Mouse (Mus musculus): Measurements from ENCODE around the gene Ssbp4. TPM values are rescaled to one million over a fixed set of nuclear protein-coding genes. Genes with fewer than 3 reads are reported as not detected.

The Ssbp4 gene
- polyA plus RNA-seq, 1 experiment from 2014 or later = 121 TPM

DNA sequence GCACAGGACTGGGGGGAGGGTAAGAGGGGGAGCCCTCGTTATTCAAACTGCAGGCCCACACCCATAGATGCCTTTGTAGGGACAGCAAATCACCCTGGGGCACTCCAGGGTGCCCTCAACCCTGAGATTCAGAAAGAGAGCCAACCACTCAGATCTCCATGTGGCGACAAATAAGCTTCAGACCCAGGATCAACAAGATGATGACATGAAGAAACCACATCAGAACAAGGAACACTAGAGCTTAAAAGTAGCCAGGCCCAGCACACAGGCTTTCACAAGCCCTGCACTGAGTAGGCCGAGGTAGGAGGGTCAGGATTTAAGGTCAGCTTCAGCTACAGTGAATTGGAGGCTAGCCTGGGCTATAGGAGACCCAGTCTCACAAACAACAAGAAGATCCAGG, 40.2 kb upstream of the Ssbp4 start:
- H3K4me1 ChIP-seq (replicated peaks; ENCODE audit: control insufficient read depth, insufficient read depth, low read length) = peaks cover 10% of the 10 kb centered on the region
- no peaks in the 10 kb centered on the region for H3K9me3 ChIP-seq (ENCODE audit: control insufficient read depth, low read length)
- 0 out of 2 replicates have a peak, but pooled peaks cover 2% of the 10 kb centered on the region for H3K36me3 ChIP-seq (ENCODE audit: control insufficient read depth, insufficient read depth)
- no peak overlapping the region for H3K9ac ChIP-seq (replicated peaks; ENCODE audit: low read depth, low read length)
- 42% methylated on average over 3 of the region's 3 CpGs for WGBS
- no peak overlapping the region for H3K4me2 ChIP-seq (ENCODE audit: low read length)
- H3K4me3 ChIP-seq (replicated peaks; ENCODE audit: low read length) = no peak overlapping the region
- no peaks in the 10 kb centered on the region for H3K27me3 ChIP-seq (replicated peaks; ENCODE audit: control insufficient read depth, insufficient read depth, low read length)
- ATAC-seq = no peak
- H3K27ac ChIP-seq (ENCODE audit: low read length) = peak overlapping the region; percentile 54

DNA sequence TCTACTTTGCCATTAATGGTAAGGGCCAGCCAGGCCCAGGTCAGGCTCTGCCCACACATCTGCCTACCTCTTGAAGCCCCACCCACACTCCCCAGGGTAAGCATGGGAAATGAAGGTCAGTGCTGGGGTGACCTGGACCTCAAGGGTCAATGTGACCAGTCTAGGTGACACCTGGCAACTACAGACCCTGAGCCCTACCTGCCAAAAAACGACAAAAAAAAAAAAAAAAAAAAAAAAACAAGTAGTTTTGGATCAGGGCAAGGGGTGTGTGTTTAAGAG, 39.4 kb upstream of the Ssbp4 start:
- Histone ChIP-seq H3K36me3 (ENCODE audit: control insufficient read depth, insufficient read depth) (0 out of 2 replicates have a peak, but pooled peaks cover 2% of the 10 kb centered on the region), H3K4me3 (replicated peaks; ENCODE audit: low read length) (no peak overlapping the region), H3K27ac (ENCODE audit: low read length) (no peak overlapping the region), H3K4me1 (replicated peaks; ENCODE audit: control insufficient read depth, insufficient read depth, low read length) (peaks cover 10% of the 10 kb centered on the region), H3K9ac (replicated peaks; ENCODE audit: low read depth, low read length) (no peak overlapping the region), H3K27me3 (replicated peaks; ENCODE audit: control insufficient read depth, insufficient read depth, low read length) (no peaks in the 10 kb centered on the region), H3K9me3 (ENCODE audit: control insufficient read depth, low read length) (no peaks in the 10 kb centered on the region), H3K4me2 (ENCODE audit: low read length) (no peak overlapping the region)
- no peak for ATAC-seq
- WGBS = 13% methylated on average over 1 of the region's 1 CpGs

- Histone ChIP-seq H3K4me2 (ENCODE audit: low read length) (no peak overlapping the region), H3K4me1 (replicated peaks; ENCODE audit: control insufficient read depth, insufficient read depth, low read length) (peaks cover 10% of the 10 kb centered on the region), H3K9ac (replicated peaks; ENCODE audit: low read depth, low read length) (no peak overlapping the region), H3K27ac (ENCODE audit: low read length) (no peak overlapping the region), H3K36me3 (ENCODE audit: control insufficient read depth, insufficient read depth) (0 out of 2 replicates have a peak, but pooled peaks cover 2% of the 10 kb centered on the region), H3K4me3 (replicated peaks; ENCODE audit: low read length) (no peak overlapping the region), H3K27me3 (replicated peaks; ENCODE audit: control insufficient read depth, insufficient read depth, low read length) (no peaks in the 10 kb centered on the region), H3K9me3 (ENCODE audit: control insufficient read depth, low read length) (no peaks in the 10 kb centered on the region)
- no peak for ATAC-seq
- WGBS = 71% methylated on average over 8 of the region's 8 CpGs
Observed at GRCm38 (mm10) chr8:70647343-70648163, 38.9 kb upstream of the Ssbp4 start.

DNA sequence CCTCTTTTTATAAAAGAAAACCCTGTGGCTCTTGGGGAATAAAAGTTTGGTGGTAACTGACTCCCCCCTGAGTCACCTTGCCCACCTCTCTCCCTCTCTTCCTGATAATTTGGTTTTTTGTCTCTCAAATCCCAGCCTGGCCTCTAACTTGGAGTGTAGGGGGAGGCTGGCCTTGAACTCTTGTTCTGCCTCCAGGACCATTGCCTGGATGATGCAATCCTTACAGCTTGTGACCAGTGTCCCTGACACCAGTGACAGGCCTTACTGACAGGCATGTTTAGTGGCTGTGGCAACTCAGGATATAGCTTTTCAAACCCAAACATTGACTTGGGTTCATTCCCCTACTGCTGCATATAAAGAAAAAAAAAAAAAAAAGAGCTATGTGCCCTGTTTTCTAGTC, 38.1 kb upstream of the Ssbp4 start:
- no peak overlapping the region for H3K4me3 ChIP-seq (replicated peaks; ENCODE audit: low read length)
- no peak for ATAC-seq
- H3K4me1 ChIP-seq (replicated peaks; ENCODE audit: control insufficient read depth, insufficient read depth, low read length) = peaks cover 10% of the 10 kb centered on the region
- 0 out of 2 replicates have a peak, but pooled peaks cover 2% of the 10 kb centered on the region for H3K36me3 ChIP-seq (ENCODE audit: control insufficient read depth, insufficient read depth)
- H3K9me3 ChIP-seq (ENCODE audit: control insufficient read depth, low read length) = no peaks in the 10 kb centered on the region
- H3K27ac ChIP-seq (ENCODE audit: low read length) = no peak overlapping the region
- no peak overlapping the region for H3K9ac ChIP-seq (replicated peaks; ENCODE audit: low read depth, low read length)
- H3K27me3 ChIP-seq (replicated peaks; ENCODE audit: control insufficient read depth, insufficient read depth, low read length) = no peaks in the 10 kb centered on the region
- no peak overlapping the region for H3K4me2 ChIP-seq (ENCODE audit: low read length)

- Histone ChIP-seq H3K27ac (ENCODE audit: low read length) (no peak overlapping the region), H3K9me3 (ENCODE audit: control insufficient read depth, low read length) (no peaks in the 10 kb centered on the region), H3K27me3 (replicated peaks; ENCODE audit: control insufficient read depth, insufficient read depth, low read length) (no peaks in the 10 kb centered on the region), H3K4me1 (replicated peaks; ENCODE audit: control insufficient read depth, insufficient read depth, low read length) (peaks cover 10% of the 10 kb centered on the region), H3K36me3 (ENCODE audit: control insufficient read depth, insufficient read depth) (0 out of 2 replicates have a peak, but pooled peaks cover 2% of the 10 kb centered on the region), H3K4me3 (replicated peaks; ENCODE audit: low read length) (no peak overlapping the region), H3K4me2 (ENCODE audit: low read length) (no peak overlapping the region), H3K9ac (replicated peaks; ENCODE audit: low read depth, low read length) (no peak overlapping the region)
- ATAC-seq = no peak
- WGBS = 88% methylated on average over 6 of the region's 6 CpGs
Observed at GRCm38 (mm10) chr8:70646369-70646768, 37.7 kb upstream of the Ssbp4 start.

- H3K36me3 ChIP-seq (ENCODE audit: control insufficient read depth, insufficient read depth) = 0 out of 2 replicates have a peak, but pooled peaks cover 2% of the 10 kb centered on the region
- H3K4me1 ChIP-seq (replicated peaks; ENCODE audit: control insufficient read depth, insufficient read depth, low read length) = peaks cover 10% of the 10 kb centered on the region
- no peak overlapping the region for H3K27ac ChIP-seq (ENCODE audit: low read length)
- no peaks in the 10 kb centered on the region for H3K9me3 ChIP-seq (ENCODE audit: control insufficient read depth, low read length)
- no peaks in the 10 kb centered on the region for H3K27me3 ChIP-seq (replicated peaks; ENCODE audit: control insufficient read depth, insufficient read depth, low read length)
- no peak overlapping the region for H3K4me3 ChIP-seq (replicated peaks; ENCODE audit: low read length)
- no peak overlapping the region for H3K4me2 ChIP-seq (ENCODE audit: low read length)
- no peak overlapping the region for H3K9ac ChIP-seq (replicated peaks; ENCODE audit: low read depth, low read length)
- WGBS = 61% methylated on average over 17 of the region's 17 CpGs
- ATAC-seq = no peak
Observed at GRCm38 (mm10) chr8:70645501-70646224, 37.0 kb upstream of the Ssbp4 start.

DNA sequence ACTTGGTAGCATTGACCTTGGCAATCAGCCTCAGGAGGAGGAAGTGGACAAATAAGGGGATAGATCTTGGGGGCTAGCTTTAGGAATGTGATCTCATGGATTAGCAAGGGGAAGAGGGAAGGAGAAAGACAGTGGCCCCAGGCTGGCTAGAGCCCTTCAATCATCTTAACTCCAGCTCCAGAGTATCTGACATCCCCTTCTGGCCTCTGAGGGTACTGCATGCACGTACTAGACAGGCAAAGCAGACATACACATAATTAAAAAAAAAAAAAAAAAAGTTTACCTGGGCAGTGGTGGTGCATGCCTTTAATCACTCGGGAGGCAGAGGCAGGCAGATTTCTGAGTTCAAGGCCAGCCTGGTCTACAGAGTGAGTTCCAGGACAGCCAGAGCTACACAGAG, 35.4 kb upstream of the Ssbp4 start:
- Histone ChIP-seq H3K27me3 (replicated peaks; ENCODE audit: control insufficient read depth, insufficient read depth, low read length) (no peaks in the 10 kb centered on the region), H3K4me2 (ENCODE audit: low read length) (no peak overlapping the region), H3K4me3 (replicated peaks; ENCODE audit: low read length) (no peak overlapping the region), H3K9me3 (ENCODE audit: control insufficient read depth, low read length) (no peaks in the 10 kb centered on the region), H3K36me3 (ENCODE audit: control insufficient read depth, insufficient read depth) (no peaks in the 10 kb centered on the region), H3K9ac (replicated peaks; ENCODE audit: low read depth, low read length) (no peak overlapping the region), H3K4me1 (replicated peaks; ENCODE audit: control insufficient read depth, insufficient read depth, low read length) (peaks cover 4% of the 10 kb centered on the region; the same call in 1 of the 2 replicates), H3K27ac (ENCODE audit: low read length) (no peak overlapping the region)
- ATAC-seq = no peak
- 73% methylated on average over 2 of the region's 2 CpGs for WGBS

GRCm38 (mm10) chr8:70643019-70643418, 34.3 kb upstream of the Ssbp4 start:
- no peaks in the 10 kb centered on the region for H3K27me3 ChIP-seq (replicated peaks; ENCODE audit: control insufficient read depth, insufficient read depth, low read length)
- 76% methylated on average over 3 of the region's 3 CpGs for WGBS
- H3K36me3 ChIP-seq (ENCODE audit: control insufficient read depth, insufficient read depth) = no peaks in the 10 kb centered on the region
- H3K4me2 ChIP-seq (ENCODE audit: low read length) = no peak overlapping the region
- no peaks in the 10 kb centered on the region for H3K4me1 ChIP-seq (replicated peaks; ENCODE audit: control insufficient read depth, insufficient read depth, low read length)
- no peak overlapping the region for H3K27ac ChIP-seq (ENCODE audit: low read length)
- ATAC-seq = no peak
- H3K4me3 ChIP-seq (replicated peaks; ENCODE audit: low read length) = no peak overlapping the region
- H3K9me3 ChIP-seq (ENCODE audit: control insufficient read depth, low read length) = no peaks in the 10 kb centered on the region
- no peak overlapping the region for H3K9ac ChIP-seq (replicated peaks; ENCODE audit: low read depth, low read length)

DNA sequence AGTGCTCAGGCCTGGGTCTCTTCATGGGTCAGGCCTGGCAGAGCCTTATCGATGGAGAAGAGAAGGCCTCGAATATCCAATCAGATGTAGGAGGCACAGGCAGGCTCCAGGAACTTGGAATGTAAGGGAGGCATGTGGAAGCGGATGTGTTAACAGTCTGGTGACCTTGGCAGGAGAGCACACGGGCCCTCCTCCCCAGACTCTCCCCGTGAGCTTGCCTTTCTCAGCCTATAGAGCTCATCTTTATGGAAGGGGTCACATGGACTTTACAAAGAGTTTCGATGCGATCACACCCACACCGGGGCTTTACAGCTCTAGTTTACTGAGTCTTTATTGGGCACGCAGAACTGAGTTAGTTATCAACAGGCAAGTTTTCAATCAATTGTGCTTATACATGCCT, 30.1 kb upstream of the Ssbp4 start:
- no peaks in the 10 kb centered on the region for H3K27me3 ChIP-seq (replicated peaks; ENCODE audit: control insufficient read depth, insufficient read depth, low read length)
- H3K4me1 ChIP-seq (replicated peaks; ENCODE audit: control insufficient read depth, insufficient read depth, low read length) = peaks cover 4% of the 10 kb centered on the region; the same call in 1 of the 2 replicates
- no peak for ATAC-seq
- no peaks in the 10 kb centered on the region for H3K36me3 ChIP-seq (ENCODE audit: control insufficient read depth, insufficient read depth)
- H3K4me3 ChIP-seq (replicated peaks; ENCODE audit: low read length) = no peak overlapping the region
- H3K4me2 ChIP-seq (ENCODE audit: low read length) = no peak overlapping the region
- no peak overlapping the region for H3K27ac ChIP-seq (ENCODE audit: low read length)
- no peak overlapping the region for H3K9ac ChIP-seq (replicated peaks; ENCODE audit: low read depth, low read length)
- H3K9me3 ChIP-seq (ENCODE audit: control insufficient read depth, low read length) = no peaks in the 10 kb centered on the region
- WGBS = 78% methylated on average over 9 of the region's 9 CpGs

All from forebrain, embryonic 16.5 days (tissue).